Mouse (Mus musculus): ENCODE data around the gene Pmf1.

Pmf1 gene

DNA sequence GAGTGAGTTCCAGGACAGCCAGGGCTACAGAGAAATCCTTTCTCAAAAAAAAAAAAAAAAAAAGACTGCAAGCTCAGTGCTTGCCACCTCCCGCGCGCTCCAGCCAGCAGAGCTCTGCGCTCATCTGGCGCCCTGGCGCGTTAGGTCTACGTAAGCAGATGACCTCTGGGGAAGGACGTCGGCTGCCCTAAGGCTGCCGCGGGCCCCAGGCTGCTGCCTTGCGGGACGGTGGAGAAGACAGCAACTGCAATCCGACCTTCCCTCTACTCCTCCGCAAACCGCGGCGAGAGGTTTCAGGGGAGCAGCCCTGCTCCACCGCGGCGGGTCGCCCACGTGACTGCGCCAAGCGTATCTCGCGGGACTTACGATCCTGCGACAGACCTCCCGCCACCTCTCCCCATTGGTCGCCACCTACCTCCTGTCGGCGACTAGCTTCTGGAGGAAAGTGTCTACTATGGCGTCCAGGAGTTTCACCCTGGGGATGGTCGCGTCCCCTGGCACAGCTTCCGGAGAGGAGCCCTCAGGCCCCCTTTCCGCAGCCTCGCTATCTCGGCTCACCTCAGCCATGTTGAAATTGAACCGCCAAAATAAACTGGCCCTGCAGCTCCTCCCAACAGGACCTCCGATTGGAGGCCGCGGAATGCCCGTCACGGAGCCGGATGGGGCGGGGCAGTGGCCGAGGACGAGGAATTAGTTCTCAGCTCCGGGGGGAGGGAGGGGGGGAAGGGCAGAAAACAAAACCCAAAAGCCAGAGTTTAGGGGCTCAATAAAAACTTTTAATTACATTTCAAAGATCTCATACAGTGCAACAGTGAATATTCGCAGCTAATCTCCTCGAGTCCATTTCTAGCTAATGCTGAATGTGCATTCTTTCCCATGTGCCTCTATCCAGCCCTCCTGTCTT lies at the start of gene Pmf1:
TSS of gene Pmf1 (minus strand) at position 591 of the 904 bp plus-strand sequence.
- DNase-seq, result peak; percentile 93 to 96

DNA sequence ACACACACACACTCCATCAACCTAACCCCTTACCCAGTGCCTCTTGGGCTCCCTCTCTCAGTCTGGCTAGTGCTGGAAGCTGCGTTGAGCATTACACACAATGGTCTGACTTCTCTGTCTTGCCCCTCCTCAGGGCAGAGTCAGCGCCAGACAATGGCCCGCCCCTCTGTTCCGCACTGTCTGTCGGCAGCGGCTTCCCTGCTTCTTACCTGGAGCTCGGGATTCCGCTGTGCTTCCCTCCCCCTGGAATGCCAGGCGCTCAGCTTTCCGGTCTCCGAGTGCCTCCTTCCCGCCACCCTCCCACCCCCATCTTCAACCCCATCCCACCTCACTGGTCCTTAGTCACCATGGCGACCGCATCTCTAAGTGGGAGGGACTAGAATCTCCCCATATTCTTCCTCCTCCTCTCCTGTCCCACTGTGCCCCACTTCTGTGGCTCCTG lies 48.7 kb upstream of the Pmf1 start:
- peak in 1 of 2 experiments; percentile 55 for DNase-seq

DNA sequence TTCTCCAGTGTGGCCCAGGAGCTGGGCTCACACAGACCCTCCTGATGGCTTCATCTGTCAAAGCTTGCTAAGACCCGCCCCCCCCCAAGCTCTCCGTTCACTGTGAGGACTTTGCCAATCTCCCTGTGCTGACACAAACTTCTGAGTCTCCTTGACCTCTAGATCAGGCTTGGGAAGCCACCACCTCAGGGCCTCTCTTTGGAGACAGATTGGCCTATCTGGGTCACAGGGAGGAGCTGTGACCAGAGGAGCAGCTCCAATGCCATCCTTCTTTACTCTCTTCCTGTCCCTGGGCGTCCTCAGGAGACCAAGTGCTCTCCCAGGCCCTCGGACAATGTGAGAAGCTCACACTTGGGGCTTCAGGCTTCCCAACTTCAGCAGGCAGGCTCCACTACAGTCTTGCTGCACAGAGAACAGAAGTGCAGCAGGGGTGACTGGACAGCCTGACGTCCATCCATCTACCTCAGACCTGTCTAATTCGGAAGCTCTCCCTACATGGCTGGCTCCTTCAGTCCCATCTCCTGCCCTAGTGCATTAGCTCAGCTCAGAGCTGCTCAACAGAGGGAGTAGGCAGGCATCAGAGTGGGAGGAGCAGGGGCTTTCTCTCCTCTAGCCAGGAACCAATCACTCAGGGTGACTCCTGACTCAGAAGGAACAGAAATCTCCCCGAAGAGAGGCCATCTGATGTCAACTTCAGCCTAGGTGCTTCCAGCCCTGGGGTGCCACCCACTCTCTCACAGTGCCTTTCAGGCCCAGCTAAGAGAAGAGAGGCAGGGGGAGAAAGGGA lies 46.8 kb upstream of the Pmf1 start:
- no peak for DNase-seq

DNA sequence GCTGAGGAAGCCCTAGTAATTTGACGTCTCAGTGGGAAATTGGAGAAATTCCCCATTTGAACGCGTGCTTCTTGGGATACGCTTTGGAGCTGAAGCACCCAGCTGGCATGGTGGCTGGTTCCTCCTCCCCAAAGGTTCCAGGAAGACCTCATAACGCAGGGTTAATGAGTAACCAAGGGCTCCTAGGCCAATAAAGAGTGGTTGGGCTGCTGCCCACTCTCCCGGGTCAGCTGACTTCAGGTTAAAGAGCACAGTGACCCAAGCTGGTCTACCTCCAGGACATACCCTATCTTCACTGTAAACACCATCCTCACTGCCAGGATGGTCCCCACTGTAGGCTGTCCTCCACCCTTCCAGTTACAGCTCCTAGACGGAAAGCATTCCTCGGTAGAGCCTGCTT lies 46.2 kb upstream of the Pmf1 start:
- DNase-seq, result no peak

DNA sequence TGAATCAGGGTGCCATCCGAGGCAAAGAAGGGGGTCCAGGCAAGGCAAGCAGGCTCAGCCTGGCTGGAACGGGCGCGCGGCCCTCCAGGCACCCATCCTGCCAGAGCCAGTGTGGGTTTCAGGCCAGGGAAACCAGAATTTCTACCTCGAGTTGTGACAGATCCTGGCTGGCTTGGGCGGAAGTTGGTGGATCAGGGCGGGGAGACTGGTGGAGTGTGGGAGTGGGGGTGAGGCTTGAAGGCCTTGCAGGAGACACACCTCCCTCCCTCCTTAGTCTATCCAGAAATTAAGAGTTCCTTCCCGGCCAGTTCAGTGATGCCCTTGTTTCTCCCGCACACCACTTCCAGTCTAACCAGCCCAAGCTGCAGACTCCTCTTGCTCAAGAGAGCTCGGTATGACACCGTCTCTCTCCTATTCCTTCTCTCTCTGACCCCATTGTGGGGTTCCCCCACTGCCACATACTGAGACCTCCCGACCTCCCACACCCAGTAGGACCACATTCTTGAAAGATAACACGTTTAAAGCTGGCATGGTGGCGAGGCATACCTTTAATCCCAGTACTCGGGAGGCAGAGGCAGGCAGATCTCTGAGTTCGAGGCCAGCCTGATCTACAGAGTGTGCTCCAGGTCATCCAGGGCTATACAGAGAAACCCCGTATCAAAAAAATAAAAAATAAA lies 45.6 kb upstream of the Pmf1 start:
- no peak for DNase-seq

DNA sequence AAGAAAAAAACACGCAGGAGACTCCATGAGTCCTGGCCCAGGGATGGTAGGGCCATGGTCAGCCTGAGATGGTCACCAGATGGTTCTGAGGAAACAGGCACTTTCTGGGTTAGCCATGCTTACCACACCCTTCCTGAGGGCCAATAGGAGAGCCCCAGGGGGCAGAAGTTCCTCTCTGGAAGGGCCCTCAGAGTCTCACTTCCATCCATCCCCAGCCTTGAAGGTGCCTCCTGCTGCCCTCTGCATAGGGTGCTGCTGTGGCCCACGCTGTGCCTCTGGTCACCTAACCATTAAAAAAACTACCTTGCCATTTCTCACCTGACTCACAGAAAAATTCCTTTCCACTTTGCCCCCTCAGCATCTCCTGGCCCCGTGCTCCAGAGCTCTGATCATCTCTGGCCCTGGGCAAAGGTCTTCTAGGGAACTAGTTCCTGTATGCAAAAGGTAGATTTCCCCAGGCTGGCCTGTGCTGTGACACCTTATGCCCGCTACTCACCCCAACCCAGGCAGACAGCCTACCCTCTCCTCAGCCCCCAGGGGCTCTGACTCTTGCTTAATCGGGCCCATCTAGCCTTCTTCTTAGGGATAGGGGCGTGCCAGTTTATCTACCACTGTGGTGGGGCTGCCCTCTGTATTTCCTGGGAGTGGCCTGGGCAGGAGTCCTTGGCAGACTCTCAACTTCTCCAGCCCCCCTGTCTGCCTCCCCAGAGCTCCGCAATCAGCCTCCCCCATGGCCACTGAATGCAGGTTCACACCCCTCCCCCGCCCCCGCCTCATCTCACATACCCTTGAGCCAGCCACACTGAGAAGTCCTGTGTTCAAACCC lies 44.8 kb upstream of the Pmf1 start:
- no peak for DNase-seq

DNA sequence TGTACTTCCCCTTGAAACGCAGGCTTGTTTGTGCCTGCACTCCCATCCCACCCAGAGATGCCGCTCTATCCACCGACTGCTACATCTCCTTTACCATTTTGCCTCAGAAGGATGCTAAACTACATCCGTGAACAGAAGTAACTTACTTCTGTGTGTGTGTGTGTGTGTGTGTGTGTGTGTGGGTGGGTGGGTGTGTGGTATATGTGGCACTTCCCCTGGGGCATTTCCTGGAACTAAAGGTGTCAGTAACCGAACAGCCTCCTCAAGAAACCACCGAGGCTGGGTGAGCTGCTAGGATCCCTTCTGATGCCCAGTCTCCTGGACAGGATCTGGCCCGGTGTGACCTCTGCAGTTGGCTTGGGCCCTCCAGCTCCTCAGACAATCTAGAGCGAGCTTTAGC lies 43.9 kb upstream of the Pmf1 start:
- no peak for DNase-seq

DNA sequence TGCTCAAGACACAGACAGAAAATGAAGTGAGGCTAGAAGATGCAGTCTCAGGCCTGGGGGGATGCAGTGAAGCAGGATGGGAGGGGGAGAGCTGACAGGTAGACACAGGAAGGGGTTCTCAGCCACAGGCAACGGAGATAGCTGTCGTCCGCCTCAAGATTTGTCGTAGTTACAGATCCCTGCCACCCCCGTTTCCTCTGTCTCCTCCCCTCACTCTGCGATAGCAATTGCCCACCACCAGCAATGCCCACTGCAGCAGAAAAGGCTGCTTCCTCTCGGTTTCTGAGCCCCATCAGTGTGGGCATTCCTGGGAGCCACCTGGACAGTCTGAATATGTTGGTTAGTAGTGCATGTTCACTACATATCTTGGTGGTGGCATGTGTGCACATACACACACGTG lies 43.2 kb upstream of the Pmf1 start:
- DNase-seq, result no peak

DNA sequence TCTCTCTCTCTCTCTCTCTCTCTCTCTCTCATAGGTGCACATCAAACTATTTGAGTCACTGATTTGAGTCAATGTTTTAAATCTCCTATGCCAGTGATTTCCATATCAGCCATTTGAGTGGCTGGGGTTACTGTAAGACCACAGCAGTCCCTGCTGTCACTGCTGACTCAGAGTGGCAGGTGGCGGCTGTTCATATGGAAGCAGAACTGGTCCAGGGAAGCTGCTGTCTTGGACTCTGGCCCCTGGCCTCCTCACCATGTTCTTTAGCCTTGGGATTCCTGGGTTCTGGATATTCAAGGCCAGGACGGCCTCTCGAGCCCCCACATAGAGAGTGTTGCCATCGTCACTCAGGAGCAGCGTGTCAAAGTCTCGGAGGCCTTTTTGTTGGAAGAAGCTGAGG lies 42.6 kb upstream of the Pmf1 start:
- DNase-seq, result peak; percentile 71 to 75

DNA sequence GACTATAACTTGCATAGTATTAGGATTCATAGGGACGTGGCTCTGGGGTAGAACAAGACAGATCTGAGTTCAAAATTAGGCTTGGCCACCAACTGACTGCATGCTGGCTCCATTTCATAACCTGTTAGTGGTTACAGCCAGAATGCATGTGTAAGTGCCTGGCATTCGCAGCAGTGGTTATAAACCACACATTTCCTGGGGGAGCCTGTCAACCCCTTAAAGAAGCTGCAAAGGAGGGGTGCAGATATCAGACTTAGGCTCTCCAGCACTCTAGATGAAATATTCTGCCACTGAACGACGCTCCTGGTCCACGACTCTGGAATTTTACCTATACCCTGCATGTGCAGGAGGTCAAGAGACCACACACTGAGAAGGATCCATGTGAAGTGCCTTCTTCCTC lies 42.1 kb upstream of the Pmf1 start:
- no peak for DNase-seq

DNA sequence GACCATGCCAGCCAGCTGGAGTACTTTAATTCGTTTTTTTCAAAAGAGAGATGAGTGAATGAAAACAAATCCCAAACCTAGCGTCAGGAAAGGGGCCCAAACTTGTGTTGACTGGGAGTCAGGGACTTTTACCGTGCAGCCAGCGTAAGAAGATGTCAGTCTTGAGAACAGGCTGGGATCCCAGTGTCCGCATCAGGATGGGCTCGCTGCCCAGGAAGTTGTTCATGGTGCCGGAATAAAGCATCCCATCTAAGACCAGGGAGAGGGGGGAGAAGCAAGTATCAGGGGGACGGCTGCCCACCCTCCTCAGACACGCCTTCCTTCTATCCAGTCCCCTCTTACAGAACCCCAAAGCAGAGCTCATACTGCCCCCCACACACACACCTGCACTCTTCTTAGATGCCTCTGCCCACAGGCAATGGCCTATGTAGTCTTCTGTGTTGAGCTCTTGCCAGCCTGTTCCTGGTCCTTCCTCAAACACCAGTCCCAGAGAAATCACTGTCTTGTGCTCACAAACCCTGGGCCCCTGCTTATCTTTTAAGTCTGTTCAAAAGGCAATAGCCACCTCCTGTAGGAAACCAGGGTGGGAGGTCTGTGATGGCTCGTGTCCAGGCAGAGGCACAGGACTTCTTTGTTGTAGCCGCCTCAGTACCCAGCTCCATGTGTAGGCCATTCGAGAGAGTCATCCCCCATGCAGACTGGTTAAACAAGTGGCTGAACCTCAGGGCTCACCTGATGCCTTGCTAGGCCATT lies 40.4 kb upstream of the Pmf1 start:
- peak in 1 of 2 experiments; percentile 45 for DNase-seq

DNA sequence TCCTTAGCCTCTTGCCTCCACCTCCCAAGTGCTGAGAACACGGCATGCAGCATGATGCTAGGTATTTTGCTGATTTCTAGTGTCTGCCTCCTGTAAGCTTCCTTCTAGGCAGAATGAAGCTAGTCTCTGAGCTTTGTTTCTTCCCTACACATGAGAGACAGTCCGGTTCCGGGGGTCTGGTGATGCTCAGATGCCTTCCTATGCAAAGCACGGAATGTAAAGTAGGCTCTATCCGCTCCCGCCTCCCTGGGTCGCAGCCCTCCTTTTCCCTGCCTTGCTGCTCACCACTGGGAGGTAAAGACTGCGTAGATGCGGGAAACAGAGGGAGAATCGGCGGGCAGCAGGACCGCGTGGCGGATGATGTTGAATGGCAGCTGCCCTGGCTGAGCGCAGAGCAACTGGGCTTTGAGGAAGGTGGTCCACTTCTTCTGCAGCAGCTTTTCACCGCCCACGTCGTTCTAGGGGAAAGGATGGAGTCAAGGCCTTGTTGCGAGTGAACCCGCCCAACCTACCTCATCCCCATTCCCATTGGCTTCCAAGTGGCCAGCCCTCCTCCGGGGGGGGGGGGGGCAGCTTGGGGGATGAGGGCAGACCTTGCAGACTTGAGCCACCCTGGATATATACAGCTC lies 39.4 kb upstream of the Pmf1 start:
- peak; percentile 66 to 70 for DNase-seq

DNA sequence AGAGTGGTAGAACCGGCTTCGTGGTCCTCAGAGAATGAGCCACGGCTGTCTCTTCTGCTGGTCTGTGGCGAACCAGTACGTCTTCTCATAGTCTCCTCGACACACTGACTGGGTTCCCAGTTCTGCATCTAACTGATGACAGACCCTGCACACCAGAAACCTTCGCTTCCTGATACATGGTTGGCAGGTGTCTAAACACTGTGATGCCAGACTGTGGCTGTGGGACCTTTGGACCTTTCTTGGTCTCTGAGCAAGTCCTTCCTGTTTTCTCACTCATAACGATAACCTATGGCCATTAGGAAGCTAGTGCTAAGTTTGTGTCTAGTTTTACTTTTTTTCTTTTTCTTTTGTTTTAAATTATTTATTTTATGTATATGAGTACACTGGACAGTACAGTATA lies 38.3 kb upstream of the Pmf1 start:
- DNase-seq, result no peak

DNA sequence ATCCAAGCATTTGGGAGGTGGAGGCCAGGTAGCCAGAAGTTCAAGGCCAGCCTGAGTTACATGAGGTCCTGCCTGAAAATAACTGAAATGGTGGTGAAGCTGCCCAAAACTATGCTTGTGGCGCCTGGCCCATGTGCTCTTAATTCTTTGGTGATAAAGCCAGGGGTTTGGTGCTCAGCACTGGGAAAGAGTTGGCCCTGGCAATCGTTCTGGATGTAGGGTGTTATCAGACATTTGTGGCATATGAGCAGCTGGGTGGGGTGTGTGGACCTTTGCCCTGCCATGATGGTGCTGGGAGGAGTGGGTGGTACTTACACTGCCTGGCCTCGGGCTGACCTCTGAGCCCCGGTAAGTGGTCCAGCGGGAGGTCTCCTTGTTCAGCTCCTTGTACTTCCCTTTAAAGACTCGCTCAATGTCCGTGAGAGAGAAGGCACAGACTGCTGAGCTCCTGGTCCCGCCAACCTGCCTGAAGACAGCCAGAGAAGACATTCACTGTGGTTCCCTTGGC lies 37.6 kb upstream of the Pmf1 start:
- DNase-seq, result no peak

DNA sequence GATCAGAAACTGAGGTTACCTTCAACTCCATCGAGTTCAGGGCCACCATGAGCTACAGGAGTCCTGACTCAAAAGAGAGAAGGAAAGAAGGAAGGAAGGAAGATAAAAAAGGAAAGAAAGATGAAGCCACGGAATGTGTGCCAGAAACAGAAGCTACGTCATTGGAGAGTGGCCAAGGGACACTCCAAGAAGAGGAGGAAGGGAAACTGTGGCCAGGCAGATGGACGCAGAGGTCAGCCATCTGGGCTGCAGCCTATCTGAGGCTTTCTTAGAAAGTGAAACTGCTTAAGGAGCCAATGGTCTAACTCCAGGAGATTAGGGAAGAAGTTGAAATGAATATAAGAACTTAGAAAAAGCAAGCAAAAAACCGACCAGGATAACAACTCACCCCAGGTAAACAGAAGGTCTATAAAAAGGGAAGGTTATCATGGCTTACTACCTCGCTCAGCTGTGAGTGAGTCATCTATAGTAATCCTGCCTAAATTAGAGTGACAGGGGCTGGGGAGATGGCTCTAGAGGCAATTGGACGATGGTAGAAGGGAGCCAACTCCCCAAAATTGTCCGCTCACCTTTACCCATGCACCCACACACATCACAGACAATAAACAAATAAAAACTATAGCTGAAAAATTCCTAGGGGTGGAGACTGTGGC lies 36.5 kb upstream of the Pmf1 start:
- peak; percentile 45 to 60 for DNase-seq

DNA sequence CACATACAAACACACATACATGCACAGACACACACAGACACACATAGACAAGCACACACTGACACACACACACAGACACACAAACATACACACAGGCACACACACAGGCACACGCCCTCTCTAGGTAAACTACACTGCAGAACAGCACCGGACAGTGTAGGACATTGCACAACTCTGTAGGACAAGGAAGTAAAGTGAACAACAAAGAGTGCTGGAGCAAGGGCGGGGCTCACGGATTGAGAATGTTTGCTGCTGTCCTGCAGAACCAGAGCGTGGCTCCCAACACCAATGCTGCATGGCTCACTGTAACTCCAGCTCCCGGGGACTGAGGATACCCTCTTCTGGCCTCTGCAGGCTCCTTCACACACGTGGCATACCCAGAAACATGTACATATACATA lies 32.8 kb upstream of the Pmf1 start:
- no peak for DNase-seq

DNA sequence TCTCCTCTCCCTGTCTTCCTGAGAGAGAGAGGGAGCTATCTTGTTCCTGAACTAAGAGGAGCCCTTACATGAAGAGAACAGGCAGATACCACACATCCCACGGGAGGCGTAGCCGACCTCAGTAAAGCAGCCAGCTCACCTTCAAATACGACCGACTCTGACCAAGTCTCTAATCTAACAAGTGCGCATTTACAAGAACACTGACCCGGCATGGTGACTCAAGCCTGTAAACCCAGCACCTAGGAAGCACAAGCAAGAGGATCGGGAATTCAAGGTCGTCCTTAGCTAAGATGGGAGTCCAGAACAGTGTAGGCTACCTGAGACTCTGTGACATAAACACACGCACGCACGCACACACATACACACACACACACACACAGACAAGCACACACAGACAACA lies 32.4 kb upstream of the Pmf1 start:
- DNase-seq, result no peak

DNA sequence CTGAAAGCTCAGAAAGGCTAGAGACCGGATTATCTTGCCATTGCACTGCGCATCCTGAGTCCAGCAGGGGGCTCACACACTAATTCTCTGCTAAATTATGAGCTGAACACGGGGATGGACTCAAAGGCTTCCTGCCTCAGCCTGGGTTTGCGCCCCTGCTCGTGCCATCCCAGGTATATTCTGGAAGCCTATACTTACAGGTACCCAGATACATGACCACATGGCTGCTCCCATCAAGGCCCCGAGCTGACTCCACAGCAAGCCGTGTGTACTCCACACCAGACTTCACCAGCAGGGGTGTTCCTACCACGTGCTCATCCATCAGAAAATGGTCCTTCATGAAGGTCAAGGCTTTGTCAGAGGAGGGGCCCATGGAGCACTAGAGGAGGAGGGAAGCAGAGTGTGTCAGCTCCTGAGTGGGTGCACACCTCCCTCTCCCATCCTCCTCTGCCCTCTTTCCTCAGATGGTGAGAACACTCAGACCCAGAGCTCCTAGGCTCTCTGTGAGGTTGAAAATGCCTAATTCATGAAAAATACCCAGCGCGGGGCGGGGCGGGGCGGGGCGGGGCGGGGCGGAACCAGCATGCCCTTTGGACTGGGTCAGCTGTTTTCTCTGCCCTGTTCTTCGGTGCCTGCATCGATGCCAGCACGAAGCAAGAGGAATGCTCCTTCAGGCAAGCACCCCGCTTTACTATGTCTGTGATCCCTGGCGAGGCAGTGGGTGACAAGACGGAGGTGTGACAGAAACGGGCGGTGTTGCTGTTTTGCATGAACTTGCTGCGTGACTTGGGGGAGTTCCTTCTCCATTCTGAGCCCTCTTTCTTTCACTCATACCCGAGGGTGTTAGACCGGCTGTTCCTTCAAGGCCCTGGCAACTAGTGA lies 30.6 kb upstream of the Pmf1 start:
- peak; percentile 71 to 76 for DNase-seq

DNA sequence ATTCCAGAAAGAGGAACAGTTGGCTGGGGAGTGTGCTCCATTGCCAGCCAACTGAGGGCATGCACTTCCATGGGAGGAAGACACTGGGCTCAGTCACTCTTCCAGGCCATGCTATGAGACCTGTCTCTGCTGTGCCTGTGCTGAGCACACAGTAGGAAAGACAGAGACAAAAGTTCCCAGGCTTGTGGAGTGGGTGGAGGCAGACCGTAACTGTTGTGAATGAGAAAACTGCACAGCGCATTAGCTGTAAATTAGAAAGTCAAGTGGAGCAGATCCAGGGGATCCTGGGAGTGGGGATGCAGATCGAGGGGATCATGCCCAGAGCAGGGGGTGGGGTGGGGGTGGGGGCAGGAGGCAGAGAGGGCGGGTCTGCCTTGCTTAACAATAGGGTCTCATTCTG lies 29.5 kb upstream of the Pmf1 start:
- no peak for DNase-seq
